18 mouse cellular contexts compared by ENCODE assay signal in genomic region chr5:111432842-111433241, GRCm38 (mm10). TPM values are rescaled to one million over a fixed set of nuclear protein-coding genes. Genes with fewer than 3 reads are reported as not detected.
DNase-seq lines count a peak whose midpoint lies in the region; ATAC-seq and TF ChIP-seq lines count a peak whose summit lies in the region.
"Had no signal": no experiment of that assay in that cellular context is flagged by ENCODE, and none has a peak within 500 bp of the region (broad histone marks: within the 10 kb centered on the region; RNA-seq: fewer than 3 reads in every experiment).

No protein-coding gene starts in this region.

- no peaks in the 10 kb centered on the region for H3K9me3 ChIP-seq in hindbrain, embryonic 10.5 days
- no peaks in the 10 kb centered on the region for H3K9me3 ChIP-seq in midbrain, embryonic 11.5 days (ENCODE audit: control insufficient read depth, low read length)
- H3K9me3 ChIP-seq: limb, embryonic 13.5 days; lung, embryonic 15.5 days; neural tube, embryonic 13.5 days had no signal

- H3K36me3 ChIP-seq in hindbrain, embryonic 10.5 days: peaks cover 99% of the 10 kb centered on the region
- H3K36me3 ChIP-seq in midbrain, embryonic 11.5 days (ENCODE audit: control insufficient read depth, insufficient read depth, low read length): peaks cover 7% of the 10 kb centered on the region
- H3K36me3 ChIP-seq: lung, embryonic 15.5 days; neural tube, embryonic 13.5 days had no signal

- peak; percentile 68 for ATAC-seq in common myeloid progenitor, adult 5-6 weeks (replicated peaks; ENCODE audit: low read depth, poor library complexity, severe bottlenecking)
- no peak for ATAC-seq in midbrain, embryonic 11.5 days (ENCODE audit: low FRiP score)

- TF ChIP-seq POLR2A in bone marrow macrophage, adult 2 months (IDR thresholded peaks at IDR 0.05; ENCODE audit: borderline replicate concordance, low read depth, low read length): no peak
- TF ChIP-seq POLR2A in lung, adult 2 months (IDR thresholded peaks at IDR 0.05; ENCODE audit: borderline replicate concordance, extremely low read depth, low read depth, low read length): no peak

- whole genome bisulfite sequencing in hindbrain, embryonic 10.5 days: 29% methylated on average over 5 of the region's 5 CpGs
- WGBS in midbrain, embryonic 11.5 days: 53% methylated on average over 5 of the region's 5 CpGs
- WGBS in lung, adult 2 months: 61% methylated on average over 5 of the region's 5 CpGs

- H3K4me1 ChIP-seq in bone marrow macrophage, adult 2 months (ENCODE audit: control insufficient read depth, insufficient read depth, low read length): peaks cover 27% of the 10 kb centered on the region
- peaks cover 100% of the 10 kb centered on the region for H3K4me1 ChIP-seq in hindbrain, embryonic 10.5 days (replicated peaks)
- peaks cover 78% of the 10 kb centered on the region for H3K4me1 ChIP-seq in midbrain, embryonic 11.5 days (ENCODE audit: control insufficient read depth, insufficient read depth, low read length)
- H3K4me1 ChIP-seq in lung, adult 2 months (ENCODE audit: control insufficient read depth, insufficient read depth, low read length): no peaks in the 10 kb centered on the region

- peak overlapping the region; percentile 48; the same call in 1 of the 2 replicates for H3K27ac ChIP-seq in bone marrow macrophage, adult 2 months (ENCODE audit: insufficient read depth, low read depth, low read length)
- peak overlapping the region; percentile 75 for H3K27ac ChIP-seq in hindbrain, embryonic 10.5 days
- no peak overlapping the region for H3K27ac ChIP-seq in midbrain, embryonic 11.5 days (ENCODE audit: low read depth, low read length)
- H3K27ac ChIP-seq: limb, embryonic 13.5 days; lung, embryonic 15.5 days had no signal

- no peaks in the 10 kb centered on the region for H3K27me3 ChIP-seq in hindbrain, embryonic 10.5 days (ENCODE audit: insufficient read depth, poor library complexity, severe bottlenecking)
- H3K27me3 ChIP-seq in midbrain, embryonic 11.5 days (ENCODE audit: control insufficient read depth, insufficient read depth, low read length): no peaks in the 10 kb centered on the region
- H3K27me3 ChIP-seq: lung, embryonic 15.5 days; neural tube, embryonic 13.5 days had no signal

- no peak for TF ChIP-seq CTCF in bone marrow macrophage, adult 2 months (IDR thresholded peaks at IDR 0.05; ENCODE audit: low read depth, low read length)
- TF ChIP-seq CTCF in lung, adult 2 months (IDR thresholded peaks at IDR 0.05; ENCODE audit: insufficient read depth, low read length): no peak

- H3K4me3 ChIP-seq in bone marrow macrophage, adult 2 months (ENCODE audit: insufficient read depth, low read length): no peak overlapping the region
- no peak overlapping the region for H3K4me3 ChIP-seq in hindbrain, embryonic 10.5 days
- no peak overlapping the region for H3K4me3 ChIP-seq in midbrain, embryonic 11.5 days (ENCODE audit: low read depth, low read length)
- no peak overlapping the region for H3K4me3 ChIP-seq in lung, adult 2 months (replicated peaks; ENCODE audit: extremely low read depth, low read depth, low read length)
- H3K4me3 ChIP-seq: limb, embryonic 13.5 days; lung, embryonic 15.5 days; neural tube, embryonic 13.5 days had no signal

- 0 out of 2 replicates have a peak overlapping the region, but pooled peaks have one; percentile 27 for H3K9ac ChIP-seq in midbrain, embryonic 11.5 days (ENCODE audit: low read length)
- H3K9ac ChIP-seq: limb, embryonic 13.5 days; lung, embryonic 15.5 days had no signal

- DNase-seq in hindbrain, embryonic 10.5 days (ENCODE audit: low spot score): no peak
- DNase-seq in midbrain, embryonic 11.5 days (ENCODE audit: low spot score, missing footprints): no peak
- no peak for DNase-seq in cerebellum, adult 11-12 months
- no peak for DNase-seq in urinary bladder, postnatal 14 days (ENCODE audit: low spot score)
- no peak for DNase-seq in lung, adult 2 months
- DNase-seq: adrenal gland, adult 2 months; cerebellum, postnatal 25 days; gastrocnemius, postnatal 14 days; heart, postnatal 14 days; kidney, adult 11 months; kidney, postnatal 36 days; layer of hippocampus, postnatal 36 days; thymus, postnatal 4 days had no signal

- no peak overlapping the region for H3K4me2 ChIP-seq in midbrain, embryonic 11.5 days
- H3K4me2 ChIP-seq: limb, embryonic 13.5 days; lung, embryonic 15.5 days; neural tube, embryonic 13.5 days had no signal

RNA-seq across cellular contexts. Expression of gene Mn1, which starts 15.7 kb away (rescaled TPM):
- polyA plus RNA-seq in bone marrow macrophage, adult 2 months (2012; ENCODE audit: insufficient read depth, insufficient read length, missing spikeins): 0.08 and 0.12 TPM in 2 replicates
- total RNA-seq in common myeloid progenitor, adult 5-6 weeks (2017): 0.87 and 1.2 TPM in 2 replicates
- polyA plus RNA-seq in hindbrain, embryonic 10.5 days (2016; fragmentation: Nextera tagmentation; extraction: Ambion mirVana): 55.9 and 65.1 TPM in 2 replicates
- polyA plus RNA-seq in midbrain, embryonic 11.5 days (2014; fragmentation: Nextera tagmentation; extraction: Ambion mirVana): 42.0 and 46.2 TPM in 2 replicates
- polyA plus RNA-seq in lung, adult 2 months (2012; rRNA removed): 4.0 and 6.2 TPM in 2 replicates
